Mouse (Mus musculus): ENCODE measurements around the gene Jakmip3. TPM values are rescaled to one million over a fixed set of nuclear protein-coding genes. Genes with fewer than 3 reads are reported as not detected.

Jakmip3 gene
- total and polyA plus RNA-seq, 3 experiments = not detected

- TF ChIP-seq MAFK (IDR thresholded peaks at IDR 0.05; ENCODE audit: borderline replicate concordance, low read depth, low read length) (no peak), TCF12 (IDR thresholded peaks at IDR 0.05; ENCODE audit: low read depth, low read length) (no peak)
Observed at GRCm38 (mm10) chr7:139092676-139093075, 152.1 kb downstream of the Jakmip3 start (continued).

- no peaks in the 10 kb centered on the region for H3K9me3 ChIP-seq (replicated peaks; ENCODE audit: insufficient read depth, low read length)
- DNase-seq (ENCODE audit: low read depth, low spot score) = no peak
- no peaks in the 10 kb centered on the region for H3K36me3 ChIP-seq (ENCODE audit: control insufficient read depth in 1 of 2, insufficient read depth in 2 of 2, low read length in 2 of 2)
- H3K4me1 ChIP-seq (ENCODE audit: control insufficient read depth in 1 of 2, insufficient read depth in 2 of 2, low read length in 2 of 2) = no peaks in the 10 kb centered on the region
- H3K9ac ChIP-seq (ENCODE audit: control insufficient read depth, low read depth, low read length, poor library complexity, severe bottlenecking) = no peak overlapping the region
- no peak overlapping the region for H3K27ac ChIP-seq (ENCODE audit: control insufficient read depth, low read depth, low read length)
- no peaks in the 10 kb centered on the region for H3K79me2 ChIP-seq (ENCODE audit: control insufficient read depth, insufficient read depth, low read length, poor library complexity)
- TF ChIP-seq ELF1 (IDR thresholded peaks at IDR 0.05; ENCODE audit: low read depth, low read length) = no peak
- no peak for TF ChIP-seq E2F4 (IDR thresholded peaks at IDR 0.05; ENCODE audit: borderline replicate concordance, low read depth, low read length)
- no peak for TF ChIP-seq EP300 (IDR thresholded peaks at IDR 0.05; ENCODE audit: low read depth in 1 of 2, low read length in 2 of 2)
- no peak for TF ChIP-seq MAX (IDR thresholded peaks at IDR 0.05; ENCODE audit: low read length)
- no peak for TF ChIP-seq JUND (IDR thresholded peaks at IDR 0.05; ENCODE audit: low read depth, low read length)
- no peak for TF ChIP-seq POLR2AphosphoS2 (IDR thresholded peaks at IDR 0.05; ENCODE audit: low read length)
- no peaks in the 10 kb centered on the region for H3K27me3 ChIP-seq (ENCODE audit: control insufficient read depth in 1 of 2, insufficient read depth in 2 of 2, low read length in 2 of 2)
- no peak overlapping the region for H3K4me3 ChIP-seq (ENCODE audit: control insufficient read depth in 1 of 2, insufficient read depth in 1 of 2, low read depth in 2 of 2, low read length in 2 of 2)
Observed at GRCm38 (mm10) chr7:139093124-139093523, 152.6 kb downstream of the Jakmip3 start.

GRCm38 (mm10) chr7:139093781-139094180, 153.3 kb downstream of the Jakmip3 start:
- H3K27me3 ChIP-seq (ENCODE audit: control insufficient read depth in 1 of 2, insufficient read depth in 2 of 2, low read length in 2 of 2) = no peaks in the 10 kb centered on the region

GRCm38 (mm10) chr7:139094761-139095160, 154.2 kb downstream of the Jakmip3 start:
- Histone ChIP-seq H3K79me2 (ENCODE audit: control insufficient read depth, insufficient read depth, low read length, poor library complexity) (no peaks in the 10 kb centered on the region), H3K9me3 (replicated peaks; ENCODE audit: insufficient read depth, low read length) (no peaks in the 10 kb centered on the region), H3K27ac (ENCODE audit: control insufficient read depth, low read depth, low read length) (no peak overlapping the region), H3K4me1 (ENCODE audit: control insufficient read depth in 1 of 2, insufficient read depth in 2 of 2, low read length in 2 of 2) (no peaks in the 10 kb centered on the region), H3K4me3 (ENCODE audit: control insufficient read depth in 1 of 2, insufficient read depth in 1 of 2, low read depth in 2 of 2, low read length in 2 of 2) (no peak overlapping the region), H3K36me3 (ENCODE audit: control insufficient read depth in 1 of 2, insufficient read depth in 2 of 2, low read length in 2 of 2) (no peaks in the 10 kb centered on the region), H3K27me3 (ENCODE audit: control insufficient read depth in 1 of 2, insufficient read depth in 2 of 2, low read length in 2 of 2) (no peaks in the 10 kb centered on the region), H3K9ac (ENCODE audit: control insufficient read depth, low read depth, low read length, poor library complexity, severe bottlenecking) (no peak overlapping the region)
- TF ChIP-seq USF2 (IDR thresholded peaks at IDR 0.05; ENCODE audit: borderline replicate concordance in 1 of 2, insufficient read depth in 1 of 2, low read depth in 1 of 2, low read length in 2 of 2) = no peak
- TF ChIP-seq CTCF (IDR thresholded peaks at IDR 0.05 in 2 of 3, conservative IDR thresholded peaks at IDR 0.05 in 1 of 3; ENCODE audit: control insufficient read depth in 1 of 3, insufficient read depth in 1 of 3, low read depth in 2 of 3, low read length in 3 of 3, poor library complexity in 1 of 3, severe bottlenecking in 1 of 3) = no peak
- TF ChIP-seq UBTF (IDR thresholded peaks at IDR 0.05; ENCODE audit: borderline replicate concordance, insufficient read depth, low read depth, low read length) = no peak
- no peak for TF ChIP-seq TAL1 (IDR thresholded peaks at IDR 0.05; ENCODE audit: low read length)
- no peak for TF ChIP-seq SMC3 (IDR thresholded peaks at IDR 0.05; ENCODE audit: low read depth, low read length)
- no peak for TF ChIP-seq MYB (IDR thresholded peaks at IDR 0.05; ENCODE audit: low read depth, low read length)
- no peak for TF ChIP-seq TBP (IDR thresholded peaks at IDR 0.05; ENCODE audit: low read depth, low read length)
- DNase-seq (ENCODE audit: low read depth, low spot score) = no peak

More at GRCm38 (mm10) chr7:139093781-139094180, 153.3 kb downstream of the Jakmip3 start:
- H3K4me1 ChIP-seq (ENCODE audit: control insufficient read depth in 1 of 2, insufficient read depth in 2 of 2, low read length in 2 of 2) = no peaks in the 10 kb centered on the region
- H3K27ac ChIP-seq (ENCODE audit: control insufficient read depth, low read depth, low read length) = no peak overlapping the region
- H3K9me3 ChIP-seq (replicated peaks; ENCODE audit: insufficient read depth, low read length) = no peaks in the 10 kb centered on the region
- DNase-seq (ENCODE audit: low read depth, low spot score) = no peak
- H3K79me2 ChIP-seq (ENCODE audit: control insufficient read depth, insufficient read depth, low read length, poor library complexity) = no peaks in the 10 kb centered on the region
- no peak overlapping the region for H3K4me3 ChIP-seq (ENCODE audit: control insufficient read depth in 1 of 2, insufficient read depth in 1 of 2, low read depth in 2 of 2, low read length in 2 of 2)
- no peak overlapping the region for H3K9ac ChIP-seq (ENCODE audit: control insufficient read depth, low read depth, low read length, poor library complexity, severe bottlenecking)
- no peaks in the 10 kb centered on the region for H3K36me3 ChIP-seq (ENCODE audit: control insufficient read depth in 1 of 2, insufficient read depth in 2 of 2, low read length in 2 of 2)
- TF ChIP-seq NRF1 (IDR thresholded peaks at IDR 0.05; ENCODE audit: insufficient read depth, low read depth, low read length, poor library complexity, severe bottlenecking) (no peak), USF1 (IDR thresholded peaks at IDR 0.05; ENCODE audit: low read depth, low read length) (no peak), SMC3 (IDR thresholded peaks at IDR 0.05; ENCODE audit: low read depth, low read length) (no peak)

All from MEL (cell line).